Mouse (Mus musculus): ENCODE measurements at regions not wholly inside any gene's neighbourhood (a gene's known extent, or its start where the extent isn't known, plus 50 kb on each side); places are given as distances from the start of the nearest gene placed in this dataset.
"Not testable (repeated sequence)": the region's sequence is repeated elsewhere in the genome, so short reads cannot be mapped to it uniquely, and the experiment has no call there.

DNA sequence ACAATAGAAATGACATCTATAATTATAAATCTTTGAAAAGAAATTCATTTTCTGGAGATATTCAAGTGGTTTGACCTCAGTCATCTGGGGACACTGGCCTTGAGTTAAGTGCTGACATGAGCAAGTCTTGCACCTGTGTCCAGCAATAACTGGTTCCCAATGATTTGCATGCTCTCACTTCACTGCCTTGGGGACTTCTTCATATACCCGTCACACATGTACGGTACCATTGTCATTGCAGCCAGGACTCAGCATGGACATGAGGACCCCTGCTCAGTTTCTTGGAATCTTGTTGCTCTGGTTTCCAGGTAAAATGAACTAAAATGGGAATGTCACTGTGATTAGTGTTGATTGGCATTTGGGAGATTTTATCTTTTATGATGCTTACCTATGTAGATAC lies 720.6 kb upstream of the Tacstd2 start:
- Histone ChIP-seq H3K27me3 (ENCODE audit: control insufficient read depth, insufficient read depth, low read length) (no peaks in the 10 kb centered on the region), H3K79me2 (ENCODE audit: control insufficient read depth, insufficient read depth, low read length) (no peaks in the 10 kb centered on the region), H3K36me3 (ENCODE audit: control insufficient read depth, insufficient read depth, low read length) (no peaks in the 10 kb centered on the region), H3K4me1 (ENCODE audit: control insufficient read depth, insufficient read depth, low read length) (no peaks in the 10 kb centered on the region), H3K27ac (replicated peaks; ENCODE audit: insufficient read depth, low read depth, low read length) (no peak overlapping the region), H3K9ac (ENCODE audit: low read depth, low read length) (no peak overlapping the region), H3K4me3 (ENCODE audit: insufficient read depth, low read depth, low read length) (no peak overlapping the region)
- WGBS, result 93% methylated on average over 2 of the region's 2 CpGs
- no peak for TF ChIP-seq POLR2A (IDR thresholded peaks at IDR 0.05; ENCODE audit: extremely low read depth, insufficient read depth, low read length)
- no peak for TF ChIP-seq CTCF (IDR thresholded peaks at IDR 0.05; ENCODE audit: low read depth, low read length)
- no peak for DNase-seq (ENCODE audit: extremely low read depth, low read depth, low spot score)

DNA sequence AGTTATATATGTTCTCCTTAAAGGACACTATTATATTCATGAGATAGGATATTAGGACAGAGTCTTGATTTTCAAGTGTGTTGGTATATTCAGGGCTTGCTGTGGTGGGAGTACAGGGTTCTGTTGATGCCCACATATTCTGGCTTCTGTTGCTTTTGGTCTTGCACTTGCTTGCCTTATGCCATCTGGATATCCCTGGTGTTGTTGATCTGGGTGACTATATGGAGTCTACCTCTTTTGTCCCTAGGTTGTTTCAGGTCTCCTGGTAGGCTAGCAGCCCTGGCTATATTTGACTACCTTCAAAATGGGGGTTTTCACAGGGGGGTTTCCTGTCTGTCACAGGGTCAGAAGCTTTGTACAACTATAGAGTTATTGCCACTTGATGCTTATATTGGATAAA lies 717.1 kb upstream of the Tacstd2 start:
- no peaks in the 10 kb centered on the region for H3K36me3 ChIP-seq (ENCODE audit: control insufficient read depth, insufficient read depth, low read length)
- no peak overlapping the region for H3K4me3 ChIP-seq (ENCODE audit: insufficient read depth, low read depth, low read length)
- H3K27ac ChIP-seq (replicated peaks; ENCODE audit: insufficient read depth, low read depth, low read length), result no peak overlapping the region
- H3K4me1 ChIP-seq (ENCODE audit: control insufficient read depth, insufficient read depth, low read length), result no peaks in the 10 kb centered on the region
- H3K79me2 ChIP-seq (ENCODE audit: control insufficient read depth, insufficient read depth, low read length), result no peaks in the 10 kb centered on the region
- TF ChIP-seq CTCF (IDR thresholded peaks at IDR 0.05; ENCODE audit: low read depth, low read length) (no peak), POLR2A (IDR thresholded peaks at IDR 0.05; ENCODE audit: extremely low read depth, insufficient read depth, low read length) (no peak)
- no peak for DNase-seq (ENCODE audit: extremely low read depth, low read depth, low spot score)
- H3K27me3 ChIP-seq (ENCODE audit: control insufficient read depth, insufficient read depth, low read length), result no peaks in the 10 kb centered on the region
- H3K9ac ChIP-seq (ENCODE audit: low read depth, low read length), result no peak overlapping the region

DNA sequence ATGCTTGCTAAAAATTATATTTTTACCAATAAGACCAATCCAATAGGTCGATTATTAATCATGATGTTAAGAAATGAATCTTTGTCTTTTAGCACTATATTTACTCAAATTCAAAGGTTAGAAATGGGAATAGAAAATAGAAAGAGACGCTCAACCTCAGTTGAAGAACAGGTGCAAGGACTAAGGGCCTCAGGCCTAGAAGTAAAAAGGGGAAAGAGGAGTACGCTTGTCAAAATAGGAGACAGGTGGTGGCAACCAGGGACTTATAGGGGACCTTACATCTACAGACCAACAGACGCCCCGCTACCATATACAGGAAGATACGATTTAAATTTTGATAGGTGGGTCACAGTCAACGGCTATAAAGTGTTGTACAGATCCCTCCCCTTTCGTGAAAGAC lies 715.7 kb upstream of the Tacstd2 start:
- not testable (repeated sequence) for H3K27me3 ChIP-seq (ENCODE audit: control insufficient read depth, insufficient read depth, low read length); H3K27ac ChIP-seq (replicated peaks; ENCODE audit: insufficient read depth, low read depth, low read length); H3K79me2 ChIP-seq (ENCODE audit: control insufficient read depth, insufficient read depth, low read length); H3K4me3 ChIP-seq (ENCODE audit: insufficient read depth, low read depth, low read length); DNase-seq (ENCODE audit: extremely low read depth, low read depth, low spot score); H3K9ac ChIP-seq (ENCODE audit: low read depth, low read length); H3K4me1 ChIP-seq (ENCODE audit: control insufficient read depth, insufficient read depth, low read length); H3K36me3 ChIP-seq (ENCODE audit: control insufficient read depth, insufficient read depth, low read length)
- no CpG with 5 or more reads among the region's 8 CpGs for WGBS

DNA sequence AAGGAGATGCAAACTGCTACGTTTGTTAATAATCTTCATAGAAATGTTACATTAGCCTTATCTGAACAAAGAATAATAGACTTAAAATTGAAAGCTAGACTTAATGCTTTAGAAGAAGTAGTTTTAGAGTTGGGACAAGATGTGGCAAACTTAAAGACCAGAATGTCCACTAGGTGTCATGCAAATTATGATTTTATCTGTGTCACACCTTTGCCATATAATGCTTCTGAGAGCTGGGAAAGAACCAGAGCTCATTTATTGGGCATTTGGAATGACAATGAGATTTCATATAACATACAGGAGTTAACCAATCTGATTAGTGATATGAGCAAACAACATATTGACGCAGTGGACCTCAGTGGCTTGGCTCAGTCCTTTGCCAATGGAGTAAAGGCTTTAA lies 714.8 kb upstream of the Tacstd2 start:
- not testable (repeated sequence) for H3K36me3 ChIP-seq (ENCODE audit: control insufficient read depth, insufficient read depth, low read length); H3K27ac ChIP-seq (replicated peaks; ENCODE audit: insufficient read depth, low read depth, low read length); H3K4me3 ChIP-seq (ENCODE audit: insufficient read depth, low read depth, low read length); H3K27me3 ChIP-seq (ENCODE audit: control insufficient read depth, insufficient read depth, low read length); DNase-seq (ENCODE audit: extremely low read depth, low read depth, low spot score); H3K9ac ChIP-seq (ENCODE audit: low read depth, low read length); H3K79me2 ChIP-seq (ENCODE audit: control insufficient read depth, insufficient read depth, low read length); H3K4me1 ChIP-seq (ENCODE audit: control insufficient read depth, insufficient read depth, low read length)
- WGBS, result 84% methylated on average over 2 of the region's 2 CpGs

DNA sequence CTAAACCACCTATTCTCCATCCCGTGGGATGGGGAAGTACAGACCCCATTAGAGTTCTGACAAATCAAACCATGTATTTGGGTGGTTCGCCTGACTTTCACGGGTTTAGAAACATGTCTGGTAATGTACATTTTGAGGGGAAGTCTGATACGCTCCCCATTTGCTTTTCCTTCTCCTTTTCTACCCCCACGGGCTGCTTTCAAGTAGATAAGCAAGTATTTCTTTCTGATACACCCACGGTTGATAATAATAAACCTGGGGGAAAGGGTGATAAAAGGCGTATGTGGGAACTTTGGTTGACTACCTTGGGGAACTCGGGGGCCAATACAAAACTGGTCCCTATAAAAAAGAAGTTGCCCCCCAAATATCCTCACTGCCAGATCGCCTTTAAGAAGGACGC lies 713.7 kb upstream of the Tacstd2 start:
- H3K79me2 ChIP-seq (ENCODE audit: control insufficient read depth, insufficient read depth, low read length); H3K4me3 ChIP-seq (ENCODE audit: insufficient read depth, low read depth, low read length); H3K9ac ChIP-seq (ENCODE audit: low read depth, low read length); H3K4me1 ChIP-seq (ENCODE audit: control insufficient read depth, insufficient read depth, low read length); DNase-seq (ENCODE audit: extremely low read depth, low read depth, low spot score); H3K27ac ChIP-seq (replicated peaks; ENCODE audit: insufficient read depth, low read depth, low read length); H3K36me3 ChIP-seq (ENCODE audit: control insufficient read depth, insufficient read depth, low read length); H3K27me3 ChIP-seq (ENCODE audit: control insufficient read depth, insufficient read depth, low read length): not testable (repeated sequence)
- WGBS, result 81% methylated on average over 9 of the region's 10 CpGs

DNA sequence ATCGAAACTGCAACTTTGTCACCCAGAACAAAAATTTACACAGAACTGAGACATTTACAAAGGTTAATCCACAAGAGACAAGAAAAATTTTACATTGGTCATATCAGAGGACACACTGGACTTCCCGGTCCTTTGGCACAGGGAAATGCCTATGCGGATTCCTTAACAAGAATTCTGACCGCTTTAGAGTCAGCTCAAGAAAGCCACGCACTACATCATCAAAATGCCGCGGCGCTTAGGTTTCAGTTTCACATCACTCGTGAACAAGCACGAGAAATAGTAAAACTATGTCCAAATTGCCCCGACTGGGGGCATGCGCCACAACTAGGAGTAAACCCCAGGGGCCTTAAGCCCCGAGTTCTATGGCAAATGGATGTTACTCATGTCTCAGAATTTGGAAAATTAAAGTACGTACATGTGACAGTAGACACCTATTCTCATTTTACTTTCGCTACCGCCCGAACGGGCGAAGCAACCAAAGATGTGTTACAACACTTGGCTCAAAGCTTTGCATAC lies 712.5 kb upstream of the Tacstd2 start:
- H3K79me2 ChIP-seq (ENCODE audit: control insufficient read depth, insufficient read depth, low read length); H3K27me3 ChIP-seq (ENCODE audit: control insufficient read depth, insufficient read depth, low read length); H3K36me3 ChIP-seq (ENCODE audit: control insufficient read depth, insufficient read depth, low read length); H3K4me3 ChIP-seq (ENCODE audit: insufficient read depth, low read depth, low read length); H3K9ac ChIP-seq (ENCODE audit: low read depth, low read length); DNase-seq (ENCODE audit: extremely low read depth, low read depth, low spot score); H3K27ac ChIP-seq (replicated peaks; ENCODE audit: insufficient read depth, low read depth, low read length); H3K4me1 ChIP-seq (ENCODE audit: control insufficient read depth, insufficient read depth, low read length): not testable (repeated sequence)
- 91% methylated on average over 19 of the region's 19 CpGs for WGBS

DNA sequence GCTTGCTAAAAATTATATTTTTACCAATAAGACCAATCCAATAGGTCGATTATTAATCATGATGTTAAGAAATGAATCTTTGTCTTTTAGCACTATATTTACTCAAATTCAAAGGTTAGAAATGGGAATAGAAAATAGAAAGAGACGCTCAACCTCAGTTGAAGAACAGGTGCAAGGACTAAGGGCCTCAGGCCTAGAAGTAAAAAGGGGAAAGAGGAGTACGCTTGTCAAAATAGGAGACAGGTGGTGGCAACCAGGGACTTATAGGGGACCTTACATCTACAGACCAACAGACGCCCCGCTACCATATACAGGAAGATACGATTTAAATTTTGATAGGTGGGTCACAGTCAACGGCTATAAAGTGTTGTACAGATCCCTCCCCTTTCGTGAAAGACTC lies 707.2 kb upstream of the Tacstd2 start:
- not testable (repeated sequence) for H3K9ac ChIP-seq (ENCODE audit: low read depth, low read length); H3K36me3 ChIP-seq (ENCODE audit: control insufficient read depth, insufficient read depth, low read length); H3K27me3 ChIP-seq (ENCODE audit: control insufficient read depth, insufficient read depth, low read length); H3K79me2 ChIP-seq (ENCODE audit: control insufficient read depth, insufficient read depth, low read length); H3K4me3 ChIP-seq (ENCODE audit: insufficient read depth, low read depth, low read length); H3K27ac ChIP-seq (replicated peaks; ENCODE audit: insufficient read depth, low read depth, low read length); DNase-seq (ENCODE audit: extremely low read depth, low read depth, low spot score); H3K4me1 ChIP-seq (ENCODE audit: control insufficient read depth, insufficient read depth, low read length)
- no CpG with 5 or more reads among the region's 8 CpGs for WGBS
